Mouse (Mus musculus) 3T3-L1 (cell line): ENCODE results near the gene Lpcat2.

Experiments used
- DNase-seq: peaks from one replicate; pipeline ENCODE4 v3.0.0-alpha.2; 2015; ENCODE audit warnings: low read depth, low spot score

Lpcat2 gene

GRCm38 (mm10) chr8:92908448-92908847, 53.3 kb downstream of the Lpcat2 start:
- no peak for DNase-seq

GRCm38 (mm10) chr8:92911477-92911876, 56.3 kb downstream of the Lpcat2 start:
- DNase-seq = no peak

- DNase-seq = no peak
These were observed 58.3 kb downstream of the Lpcat2 start for GRCm38 (mm10) chr8:92913396-92913795.

GRCm38 (mm10) chr8:92916082-92916481, 60.9 kb downstream of the Lpcat2 start:
- no peak for DNase-seq

GRCm38 (mm10) chr8:92921768-92922167, 66.6 kb downstream of the Lpcat2 start:
- DNase-seq = no peak

- no peak for DNase-seq
These were observed 73.8 kb downstream of the Lpcat2 start for GRCm38 (mm10) chr8:92928986-92929385.

GRCm38 (mm10) chr8:92938056-92938455, 82.9 kb downstream of the Lpcat2 start:
- DNase-seq = peak; percentile 33

- DNase-seq = no peak
These were observed 93.9 kb downstream of the Lpcat2 start for GRCm38 (mm10) chr8:92949071-92949470.

- DNase-seq = no peak
These were observed 95.7 kb downstream of the Lpcat2 start for GRCm38 (mm10) chr8:92950639-92951371.

GRCm38 (mm10) chr8:92954044-92954443, 98.9 kb downstream of the Lpcat2 start:
- DNase-seq = no peak

GRCm38 (mm10) chr8:92959779-92960178, 104.6 kb downstream of the Lpcat2 start, which contains the start of gene Slc6a2:
Gene Slc6a2 (plus strand): TSS chr8:92960079.
- DNase-seq = no peak

GRCm38 (mm10) chr8:92960451-92960911, 105.3 kb downstream of the Lpcat2 start:
- DNase-seq = no peak

GRCm38 (mm10) chr8:92961088-92961487, 105.9 kb downstream of the Lpcat2 start:
- no peak for DNase-seq

GRCm38 (mm10) chr8:92964556-92964955, 109.4 kb downstream of the Lpcat2 start:
- no peak for DNase-seq
